Mouse (Mus musculus) spleen, adult 2 months (tissue): ENCODE measurements at regions not wholly inside any gene's neighbourhood (a gene's known extent, or its start where the extent isn't known, plus 50 kb on each side); places are given as distances from the start of the nearest gene placed in this dataset.

ENCODE experiments used
- DNase-seq, 2 experiments: peaks; one replicate each; pipeline versions ENCODE4 v3.0.0 to v3.0.0-alpha.2; 2012 to 2021; ENCODE audit warnings: low spot score in 2 of 2, low read depth in 1 of 2
- H3K27ac ChIP-seq: fragments of 200-500 bp; 2 replicates; pipeline ENCODE4 v1.5.1; 2012; ENCODE audit warnings: low read length, inconsistent platforms; ENCODE audit not compliant: insufficient read depth
- H3K27me3 ChIP-seq: fragments of 200-500 bp; 2 replicates; pipeline ENCODE4 v1.6.1; 2012; ENCODE audit warnings: mild to moderate bottlenecking, moderate library complexity, low read length, inconsistent platforms; ENCODE audit not compliant: control insufficient read depth, insufficient read depth
- H3K36me3 ChIP-seq: fragments of 200-500 bp; 2 replicates; pipeline ENCODE4 v1.6.1; 2012; ENCODE audit warnings: mild to moderate bottlenecking, low read length, inconsistent platforms; ENCODE audit not compliant: control insufficient read depth, insufficient read depth
- H3K4me1 ChIP-seq: fragments of 200-500 bp; 2 replicates; pipeline ENCODE4 v1.6.1; 2011; ENCODE audit warnings: inconsistent platforms; ENCODE audit not compliant: control insufficient read depth, insufficient read depth, insufficient read length
- H3K4me3 ChIP-seq: fragments of 200-500 bp; 2 replicates; pipeline ENCODE4 v1.5.1; 2011; ENCODE audit warnings: mild to moderate bottlenecking, inconsistent platforms; ENCODE audit not compliant: insufficient read depth, insufficient read length; ENCODE audit errors: extremely low read depth
- CTCF ChIP-seq: fragments of 200-500 bp; IDR thresholded peaks from 2 replicates; pipeline ENCODE4 v1.5.1; 2011; ENCODE audit warnings: mild to moderate bottlenecking, inconsistent platforms; ENCODE audit not compliant: insufficient read depth, insufficient read length, insufficient replicate concordance; ENCODE audit errors: extremely low read depth
- POLR2A ChIP-seq: fragments of 200-500 bp; IDR thresholded peaks from 2 replicates; pipeline ENCODE4 v1.6.1; 2011; ENCODE audit warnings: low read depth, low read length, inconsistent platforms
- WGBS: fragments of 180-500 bp; shearing (Covaris S2); methylation state at CpG from one replicate; pipeline ENCODE4 v1.1.7; 2018; 5-methylcytosine and 5-hydroxymethylcytosine counted together

DNA sequence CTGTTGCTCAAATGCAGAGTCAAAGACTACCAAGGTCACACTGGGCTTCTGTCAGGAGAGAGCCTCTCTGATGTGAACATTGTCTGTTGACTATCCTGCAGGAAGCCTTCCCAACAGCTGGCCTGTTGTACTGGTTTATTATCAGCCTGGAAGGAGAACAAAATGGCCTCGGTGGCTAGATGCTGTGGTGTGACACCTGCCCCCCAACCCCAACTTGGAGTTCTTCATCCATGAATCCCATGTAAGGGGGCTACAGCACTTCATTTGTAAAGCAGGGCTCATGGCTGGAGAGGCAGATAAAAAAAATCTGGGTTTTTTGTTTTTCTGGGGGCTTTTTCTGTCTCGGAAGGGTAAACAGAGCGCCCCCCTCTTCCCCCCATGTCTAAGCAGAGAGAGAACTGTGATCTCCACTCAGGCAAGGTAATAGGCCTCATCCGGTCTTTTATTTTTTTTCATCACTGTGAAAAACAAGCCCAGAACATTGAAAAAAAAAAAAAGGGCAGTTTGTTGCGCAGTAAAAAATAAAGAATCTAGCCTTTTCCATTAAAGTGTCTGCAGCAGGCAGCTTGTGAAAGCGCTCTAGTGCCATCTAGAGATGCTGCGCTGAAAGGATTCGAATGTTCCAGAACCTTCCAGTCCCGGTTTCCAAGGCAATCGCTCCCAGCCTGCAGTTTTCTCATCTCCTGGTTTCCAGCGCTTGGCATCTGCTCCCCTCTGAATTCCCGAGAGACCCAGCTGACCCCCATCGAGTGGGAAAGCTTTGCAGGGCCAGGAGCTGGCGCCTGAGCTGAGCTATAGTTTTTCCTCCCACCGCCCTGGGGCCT is 97.8 kb downstream of the Edn3 start:
- Histone ChIP-seq H3K27me3 (no peaks in the 10 kb centered on the region), H3K27ac (peak overlapping the region; percentile 93), H3K36me3 (no peaks in the 10 kb centered on the region), H3K4me3 (no peak overlapping the region), H3K4me1 (peaks cover 19% of the 10 kb centered on the region; the same call in 1 of the 2 replicates)
- TF ChIP-seq CTCF, result peak; percentile 26; the same call in 1 of the 2 replicates
- TF ChIP-seq POLR2A, result no peak
- DNase-seq, result peak; percentile 54 to 61
- WGBS, result 25% methylated on average over 15 of the region's 15 CpGs

DNA sequence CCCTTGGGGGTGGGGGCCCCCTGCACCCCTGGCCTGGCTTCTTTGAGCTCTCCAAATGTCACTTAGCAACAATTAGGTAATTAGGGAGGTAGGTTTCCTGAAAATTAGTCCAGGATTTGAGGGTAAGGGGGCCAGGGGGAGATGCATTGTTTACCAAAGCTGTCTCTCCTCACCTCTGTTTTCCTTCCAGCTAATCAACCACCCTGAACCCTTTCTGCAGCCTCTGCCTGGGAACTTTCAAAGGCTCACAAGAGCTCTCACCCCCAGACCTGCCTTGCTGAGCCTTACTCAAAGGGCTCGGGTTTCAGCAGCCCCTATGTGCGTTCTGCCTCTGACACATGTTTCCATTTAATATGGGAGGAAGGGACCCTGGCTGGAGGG is 98.4 kb downstream of the Edn3 start:
- TF ChIP-seq POLR2A (no peak), CTCF (no peak)
- peaks cover 19% of the 10 kb centered on the region; the same call in 1 of the 2 replicates for H3K4me1 ChIP-seq
- 97% methylated on average over 2 of the region's 2 CpGs for WGBS
- DNase-seq, result no peak
- H3K4me3 ChIP-seq, result no peak overlapping the region
- H3K36me3 ChIP-seq, result no peaks in the 10 kb centered on the region
- H3K27ac ChIP-seq, result peak overlapping the region; percentile 93
- no peaks in the 10 kb centered on the region for H3K27me3 ChIP-seq

DNA sequence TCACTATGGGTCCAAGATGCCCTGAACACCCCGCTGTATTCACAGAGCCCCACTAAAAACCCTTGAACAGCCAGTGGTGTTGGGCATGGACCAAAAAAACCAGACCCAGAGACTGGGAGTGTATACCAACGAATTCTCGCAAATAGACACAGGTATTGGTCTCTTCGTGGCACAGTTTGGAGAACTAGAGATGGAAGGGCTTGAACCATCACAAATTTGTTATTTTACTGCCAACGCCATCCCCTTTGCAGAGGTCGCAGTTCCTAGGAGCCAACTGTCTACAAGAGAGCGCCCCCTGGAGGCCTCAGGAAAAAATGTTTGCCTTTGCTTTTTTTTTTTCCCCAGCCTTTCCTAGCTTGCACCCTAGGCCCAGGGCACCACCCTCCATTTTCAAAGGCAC is 99.1 kb downstream of the Edn3 start:
- TF ChIP-seq POLR2A, result no peak
- TF ChIP-seq CTCF, result peak; percentile 56; the same call in 1 of the 2 replicates
- WGBS, result 50% methylated on average over 7 of the region's 7 CpGs
- H3K27ac ChIP-seq, result peak overlapping the region; percentile 59
- peaks cover 19% of the 10 kb centered on the region; the same call in 1 of the 2 replicates for H3K4me1 ChIP-seq
- no peaks in the 10 kb centered on the region for H3K27me3 ChIP-seq
- no peak overlapping the region for H3K4me3 ChIP-seq
- peak; percentile 23 to 33 for DNase-seq
- no peaks in the 10 kb centered on the region for H3K36me3 ChIP-seq

DNA sequence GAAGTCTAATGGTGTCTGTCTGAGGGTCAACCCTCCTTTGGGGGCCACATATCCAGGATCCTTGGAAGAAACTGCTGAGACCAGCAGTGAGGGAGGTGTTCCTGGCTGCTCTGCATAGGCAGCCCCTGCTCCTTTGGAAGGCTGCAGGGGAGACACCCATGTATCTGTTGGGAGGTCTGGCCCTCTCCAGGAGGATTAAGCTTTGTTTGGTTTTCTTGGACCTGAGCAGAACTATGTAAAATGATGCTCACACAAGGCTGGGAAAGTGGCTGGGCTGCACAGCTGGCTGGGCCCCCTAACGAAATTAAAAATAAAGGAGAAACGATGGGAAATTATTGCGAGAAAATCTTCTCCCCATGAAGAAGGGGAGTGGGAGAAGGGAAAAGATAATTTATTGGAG is 104.2 kb downstream of the Edn3 start:
- Histone ChIP-seq H3K27ac (no peak overlapping the region), H3K27me3 (no peaks in the 10 kb centered on the region), H3K4me1 (peaks cover 5% of the 10 kb centered on the region; the same call in 1 of the 2 replicates), H3K36me3 (no peaks in the 10 kb centered on the region), H3K4me3 (no peak overlapping the region)
- 89% methylated on average over 3 of the region's 3 CpGs for WGBS
- TF ChIP-seq POLR2A (no peak), CTCF (no peak)
- DNase-seq, result no peak

DNA sequence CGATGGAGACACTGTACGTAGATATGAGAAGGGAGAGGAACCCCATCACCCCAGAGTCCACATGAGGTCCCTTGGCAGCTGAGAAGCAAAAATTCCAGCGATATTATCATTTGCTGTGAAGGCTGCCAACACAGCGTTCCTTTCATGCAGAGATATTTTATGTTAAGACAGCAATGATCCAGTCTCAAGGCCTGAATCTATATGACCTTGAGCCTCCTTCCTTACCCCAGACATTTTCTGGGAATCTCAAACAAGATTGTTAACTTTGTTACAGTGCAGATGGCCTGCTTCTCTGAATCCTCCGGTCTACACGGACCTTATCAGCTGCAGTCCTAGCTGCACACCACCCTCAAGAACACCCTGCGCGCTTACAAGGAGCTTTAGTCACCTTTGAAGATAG is 106.1 kb downstream of the Edn3 start:
- TF ChIP-seq CTCF (no peak), POLR2A (no peak)
- 83% methylated on average over 8 of the region's 8 CpGs for WGBS
- Histone ChIP-seq H3K27me3 (no peaks in the 10 kb centered on the region), H3K4me3 (no peak overlapping the region), H3K4me1 (peaks cover 9% of the 10 kb centered on the region), H3K27ac (no peak overlapping the region), H3K36me3 (no peaks in the 10 kb centered on the region)
- no peak for DNase-seq

- Histone ChIP-seq H3K27me3 (no peaks in the 10 kb centered on the region), H3K36me3 (no peaks in the 10 kb centered on the region), H3K27ac (no peak overlapping the region), H3K4me3 (no peak overlapping the region), H3K4me1 (peaks cover 17% of the 10 kb centered on the region)
- 81% methylated on average over 5 of the region's 5 CpGs for WGBS
- TF ChIP-seq CTCF, result no peak
- TF ChIP-seq POLR2A, result no peak
- no peak for DNase-seq
Measured at GRCm38 (mm10) chr2:174867397-174867796, 107.0 kb downstream of the Edn3 start.

GRCm38 (mm10) chr2:174868186-174868585 is 107.8 kb downstream of the Edn3 start:
- no peak for TF ChIP-seq POLR2A
- 81% methylated on average over 3 of the region's 3 CpGs for WGBS
- Histone ChIP-seq H3K4me3 (no peak overlapping the region), H3K27me3 (no peaks in the 10 kb centered on the region), H3K27ac (no peak overlapping the region), H3K36me3 (no peaks in the 10 kb centered on the region), H3K4me1 (peaks cover 18% of the 10 kb centered on the region)
- DNase-seq, result no peak
